Comparison of ENCODE assay signal across 12 mouse cellular contexts in the genomic region with DNA sequence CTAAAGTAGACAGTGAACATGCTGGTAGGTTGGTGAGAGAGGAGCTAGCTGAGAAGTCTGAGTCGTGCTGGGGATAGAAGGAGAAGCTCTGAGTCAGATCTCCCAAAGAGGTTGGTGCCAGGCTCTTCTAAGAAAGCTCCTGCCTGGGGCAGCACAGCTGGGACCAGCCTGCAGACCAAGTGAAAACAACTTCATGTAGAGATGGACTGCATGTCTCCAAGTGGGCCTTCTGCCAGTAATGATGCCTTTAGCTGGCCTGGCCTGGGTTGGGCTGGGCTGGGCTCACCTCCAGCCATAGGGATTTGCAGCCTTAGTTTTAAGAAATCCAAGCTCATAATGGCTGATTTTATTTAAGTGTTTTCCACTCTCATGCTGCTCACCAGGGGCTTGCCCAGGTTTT.
DNase-seq lines count a peak whose midpoint lies in the region; ATAC-seq lines count a peak whose summit lies in the region.
"Had no signal": no experiment of that assay in that cellular context is flagged by ENCODE, and none has a peak within 500 bp of the region (broad histone marks: within the 10 kb centered on the region; RNA-seq: fewer than 3 reads in every experiment).

No protein-coding gene starts in this region.

- H3K4me1 ChIP-seq in hindbrain, embryonic 13.5 days (replicated peaks), result peaks cover 4% of the 10 kb centered on the region
- H3K4me1 ChIP-seq: hindbrain, embryonic 12.5 days had no signal

- H3K36me3 ChIP-seq in hindbrain, embryonic 13.5 days, result no peaks in the 10 kb centered on the region
- H3K36me3 ChIP-seq: hindbrain, embryonic 12.5 days had no signal

- no peaks in the 10 kb centered on the region for H3K9me3 ChIP-seq in hindbrain, embryonic 13.5 days
- H3K9me3 ChIP-seq: hindbrain, embryonic 12.5 days had no signal

- no peak overlapping the region for H3K9ac ChIP-seq in hindbrain, embryonic 13.5 days
- H3K9ac ChIP-seq: hindbrain, embryonic 12.5 days had no signal

- DNase-seq in adrenal gland, postnatal 10 days, result peak; percentile 28
- DNase-seq in adrenal gland, postnatal 4 days (ENCODE audit: low spot score in 2 of 2), result no peak
- peak; percentile 10 for DNase-seq in urinary bladder, postnatal 14 days (ENCODE audit: low spot score)
- no peak for DNase-seq in urinary bladder, postnatal 25 days (ENCODE audit: low spot score)
- peak; percentile 52 for DNase-seq in heart, postnatal 4 days
- DNase-seq in embryo, embryonic 9.5 days (ENCODE audit: extremely low spot score), result no peak
- no peak for DNase-seq in MN1 (ENCODE audit: low spot score)
- DNase-seq: embryo, embryonic 11 days; kidney, postnatal 14 days; right cerebral cortex, postnatal 25 days had no signal

- H3K27me3 ChIP-seq in hindbrain, embryonic 13.5 days, result no peaks in the 10 kb centered on the region
- H3K27me3 ChIP-seq: hindbrain, embryonic 12.5 days had no signal

- H3K4me2 ChIP-seq in hindbrain, embryonic 13.5 days, result no peak overlapping the region
- H3K4me2 ChIP-seq: hindbrain, embryonic 12.5 days had no signal

- no peak overlapping the region for H3K27ac ChIP-seq in hindbrain, embryonic 13.5 days
- H3K27ac ChIP-seq: hindbrain, embryonic 12.5 days had no signal

- no peak for ATAC-seq in hindbrain, embryonic 13.5 days (ENCODE audit: low FRiP score)

- H3K4me3 ChIP-seq in hindbrain, embryonic 13.5 days, result no peak overlapping the region
- H3K4me3 ChIP-seq: hindbrain, embryonic 12.5 days had no signal

- WGBS in hindbrain, embryonic 13.5 days, result 85% methylated on average over 1 of the region's 1 CpGs

Comparison
In these comparisons a context has a peak if more than half of its experiments do, and no peak if none do; other contexts are left out.
1. DNase-seq: peak in adrenal gland, postnatal 10 days (single experiment), urinary bladder, postnatal 14 days (single experiment) and heart, postnatal 4 days (single experiment); none in adrenal gland, postnatal 4 days (0 of 2), urinary bladder, postnatal 25 days (single experiment), embryo, embryonic 9.5 days (single experiment) and MN1 (single experiment).